Mouse (Mus musculus): ENCODE data around the gene Atp11c. TPM values are rescaled to one million over a fixed set of nuclear protein-coding genes. Genes with fewer than 3 reads are reported as not detected.
A peak's percentile ranks its signal among the peaks of the same experiment; 100 is the strongest.

The Atp11c gene
- 5.9 and 6.3 TPM in 2 replicates for polyA plus RNA-seq (2016; fragmentation: Nextera tagmentation; extraction: Ambion mirVana)

DNA sequence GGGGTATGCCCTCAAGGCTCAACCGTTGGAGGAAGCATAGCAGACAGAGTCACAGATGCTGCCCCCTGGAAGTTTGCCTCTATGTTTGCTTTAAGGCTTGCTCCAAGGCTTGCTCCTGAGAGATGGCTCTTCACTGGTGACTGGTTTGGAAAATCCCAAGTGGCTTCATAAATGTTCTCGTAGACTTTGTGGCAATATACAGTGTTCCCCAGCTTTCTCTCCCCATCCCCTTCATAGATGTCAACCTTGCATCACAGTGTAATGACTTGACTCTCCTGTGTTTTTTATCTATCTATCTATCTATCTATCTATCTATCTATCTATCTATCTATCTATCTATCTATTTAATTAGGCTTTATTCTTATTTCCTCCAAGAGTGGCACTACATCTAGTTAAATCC, at the start of gene Atp11c:
TSS of gene Atp11c (minus strand) at position 101 of the 400 bp plus-strand sequence.
- Histone ChIP-seq H3K27me3 (replicated peaks) (no peaks in the 10 kb centered on the region), H3K36me3 (no peaks in the 10 kb centered on the region), H3K4me3 (no peak within 1 kb of the TSS), H3K9me3 (replicated peaks) (no peaks in the 10 kb centered on the region), H3K4me1 (replicated peaks) (no peaks in the 10 kb centered on the region), H3K9ac (no peak within 1 kb of the TSS), H3K27ac (ENCODE audit: poor library complexity, severe bottlenecking) (no peak within 1 kb of the TSS), H3K4me2 (no peak within 1 kb of the TSS)
- 80% methylated on average over 2 of the region's 2 CpGs for WGBS
- no peak for ATAC-seq (ENCODE audit: insufficient number of reproducible peaks, low FRiP score)

DNA sequence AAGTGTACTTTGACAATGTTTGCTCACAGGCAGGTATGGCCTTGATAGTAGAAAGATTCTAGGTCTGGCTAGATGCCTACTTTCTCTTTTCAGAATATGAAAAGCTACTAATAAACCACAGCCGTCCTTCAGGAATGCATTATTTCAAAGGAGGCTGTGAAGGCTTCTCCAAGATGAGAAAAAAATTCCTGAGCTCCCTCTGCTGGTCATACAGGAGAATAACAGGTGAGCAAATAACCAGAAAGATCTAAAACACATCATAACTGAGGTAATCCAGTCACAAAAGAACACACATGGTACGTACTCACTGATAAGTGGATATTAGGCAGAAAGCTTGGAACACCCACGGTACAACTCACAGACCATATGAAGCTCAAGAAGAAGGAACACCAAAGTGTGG, 16.7 kb upstream of the Atp11c start:
- Histone ChIP-seq H3K4me2 (no peak overlapping the region), H3K27me3 (replicated peaks) (no peaks in the 10 kb centered on the region), H3K4me3 (no peak overlapping the region), H3K4me1 (replicated peaks) (no peaks in the 10 kb centered on the region), H3K9ac (no peak overlapping the region), H3K27ac (ENCODE audit: poor library complexity, severe bottlenecking) (no peak overlapping the region), H3K36me3 (no peaks in the 10 kb centered on the region), H3K9me3 (replicated peaks) (no peaks in the 10 kb centered on the region)
- WGBS, result 32% methylated on average over 3 of the region's 3 CpGs
- ATAC-seq (ENCODE audit: insufficient number of reproducible peaks, low FRiP score), result no peak

DNA sequence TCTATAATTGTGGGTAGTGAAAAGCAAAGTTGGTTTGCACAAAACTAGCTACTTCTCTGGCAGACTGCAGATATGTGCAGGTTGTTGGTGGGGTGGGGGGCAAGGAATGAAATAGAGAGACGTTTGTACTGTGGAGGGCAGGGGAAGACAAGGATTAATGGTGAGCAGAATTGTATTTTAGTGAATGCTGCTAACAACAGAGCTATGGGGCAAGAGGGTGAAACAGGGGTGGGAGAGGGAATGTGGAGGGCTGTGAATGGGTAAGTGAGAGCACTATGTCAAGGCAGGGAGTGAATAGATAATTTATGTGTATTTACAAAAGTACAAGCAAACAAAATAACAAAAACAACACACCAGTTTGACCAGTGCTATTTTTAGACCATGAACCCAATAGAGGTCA, 22.0 kb downstream of the Atp11c start:
- Histone ChIP-seq H3K27ac (ENCODE audit: poor library complexity, severe bottlenecking) (no peak overlapping the region), H3K4me3 (no peak overlapping the region), H3K9ac (no peak overlapping the region), H3K9me3 (replicated peaks) (no peaks in the 10 kb centered on the region), H3K36me3 (no peaks in the 10 kb centered on the region), H3K4me1 (replicated peaks) (no peaks in the 10 kb centered on the region), H3K27me3 (replicated peaks) (no peaks in the 10 kb centered on the region), H3K4me2 (no peak overlapping the region)
- 20% methylated on average over 1 of the region's 1 CpGs for WGBS
- ATAC-seq (ENCODE audit: insufficient number of reproducible peaks, low FRiP score), result no peak

DNA sequence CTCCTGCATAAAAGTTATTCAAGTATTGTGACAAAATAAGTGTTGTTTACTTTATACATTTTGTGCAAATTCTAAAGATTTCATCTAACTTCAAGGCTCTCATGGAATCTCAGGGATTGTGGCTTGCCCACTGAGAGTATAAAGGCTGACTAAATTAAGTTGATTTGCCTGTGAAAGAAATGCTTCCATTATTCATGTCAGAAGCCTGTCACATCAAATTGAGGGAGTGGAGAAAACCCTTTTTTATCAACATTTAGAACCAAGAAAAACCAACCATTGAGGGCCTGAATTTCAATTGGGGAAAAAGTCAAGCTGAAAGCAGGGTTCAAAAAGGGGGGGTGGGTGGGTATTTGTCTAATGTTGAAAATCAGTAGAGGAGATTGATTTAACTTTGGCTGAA, 23.5 kb downstream of the Atp11c start:
- no peak overlapping the region for H3K27ac ChIP-seq (ENCODE audit: poor library complexity, severe bottlenecking)
- H3K4me3 ChIP-seq, result no peak overlapping the region
- no peaks in the 10 kb centered on the region for H3K27me3 ChIP-seq (replicated peaks)
- no peaks in the 10 kb centered on the region for H3K36me3 ChIP-seq
- H3K9me3 ChIP-seq (replicated peaks), result no peaks in the 10 kb centered on the region
- ATAC-seq (ENCODE audit: insufficient number of reproducible peaks, low FRiP score), result no peak
- no peak overlapping the region for H3K4me2 ChIP-seq
- no peaks in the 10 kb centered on the region for H3K4me1 ChIP-seq (replicated peaks)
- no peak overlapping the region for H3K9ac ChIP-seq

DNA sequence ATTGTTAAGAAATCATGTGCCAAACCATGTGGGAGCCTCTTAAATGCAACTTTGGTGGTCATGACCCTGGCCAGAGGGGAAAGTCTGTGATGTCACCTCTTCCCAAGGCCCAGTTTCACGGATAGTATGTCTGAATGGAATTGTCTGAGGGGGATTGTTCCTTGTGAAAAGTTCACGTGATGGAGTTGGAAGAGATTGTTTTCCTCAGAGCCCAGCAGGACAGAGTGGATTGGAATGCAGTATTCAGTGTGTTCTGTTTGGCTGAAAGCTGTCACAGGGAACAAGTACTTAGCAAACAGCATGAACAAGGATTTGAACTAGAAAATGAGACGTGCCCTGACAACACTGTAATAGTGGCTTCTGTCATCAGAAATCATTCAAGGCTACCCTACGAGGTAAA, 37.3 kb downstream of the Atp11c start:
- Histone ChIP-seq H3K4me2 (no peak overlapping the region), H3K9ac (no peak overlapping the region), H3K4me1 (replicated peaks) (no peaks in the 10 kb centered on the region), H3K9me3 (replicated peaks) (no peaks in the 10 kb centered on the region), H3K36me3 (no peaks in the 10 kb centered on the region), H3K4me3 (no peak overlapping the region), H3K27ac (ENCODE audit: poor library complexity, severe bottlenecking) (no peak overlapping the region), H3K27me3 (replicated peaks) (no peaks in the 10 kb centered on the region)
- ATAC-seq (ENCODE audit: insufficient number of reproducible peaks, low FRiP score), result no peak
- 62% methylated on average over 4 of the region's 4 CpGs for WGBS

DNA sequence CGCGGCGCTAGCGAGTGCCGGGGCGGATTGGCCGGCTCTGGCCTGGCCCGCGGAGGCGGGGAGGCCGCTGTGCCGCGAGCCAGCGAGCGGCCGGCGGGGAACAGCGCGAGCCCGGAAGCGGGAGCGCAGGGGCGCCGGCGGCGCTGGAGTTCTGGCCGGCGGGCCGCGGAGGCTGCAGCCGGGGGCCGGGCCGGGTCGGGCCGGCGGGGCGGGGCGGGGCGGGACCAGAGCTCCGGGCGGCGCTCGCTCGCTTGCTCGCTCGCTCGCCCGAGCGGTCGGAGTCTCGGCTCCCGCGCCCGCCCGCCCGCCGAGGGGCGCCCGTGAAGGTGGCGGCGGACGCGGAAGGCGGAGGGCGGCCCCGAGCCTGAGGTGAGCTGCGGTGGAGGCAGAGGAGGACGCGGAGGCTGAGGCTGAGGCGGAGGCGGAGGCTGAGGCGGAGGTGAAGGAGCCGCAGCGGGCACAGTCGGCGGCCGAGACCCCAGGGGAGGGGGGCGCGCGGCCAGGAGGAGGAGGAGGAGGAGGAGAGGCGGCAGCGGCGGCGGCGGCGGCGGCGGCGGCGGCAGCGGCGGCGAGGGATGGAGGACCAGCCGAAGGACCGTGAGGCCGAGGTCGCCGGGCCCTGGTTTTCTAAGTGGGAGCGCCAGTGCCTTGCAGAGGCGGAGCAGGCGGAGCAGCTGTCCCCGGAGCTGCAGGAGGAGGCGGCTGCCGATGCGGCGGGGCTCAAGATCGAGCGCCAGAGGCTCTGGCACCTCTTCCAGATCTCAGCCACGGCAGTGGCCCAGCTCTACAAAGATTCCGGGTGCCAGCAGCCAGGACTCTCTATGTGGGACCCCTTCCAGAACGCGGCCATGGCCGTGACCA, 44.8 kb downstream of the Atp11c start:
- WGBS, result 28% methylated on average over 75 of the region's 113 CpGs
- peak overlapping the region; percentile 73 for H3K4me2 ChIP-seq
- peak overlapping the region; percentile 67 for H3K9ac ChIP-seq
- no peaks in the 10 kb centered on the region for H3K36me3 ChIP-seq
- no peaks in the 10 kb centered on the region for H3K4me1 ChIP-seq (replicated peaks)
- peak; percentile 71 for ATAC-seq (ENCODE audit: insufficient number of reproducible peaks, low FRiP score)
- peak overlapping the region; percentile 68 for H3K4me3 ChIP-seq
- H3K9me3 ChIP-seq (replicated peaks), result 0 out of 2 replicates have a peak, but pooled peaks cover 4% of the 10 kb centered on the region
- H3K27ac ChIP-seq (ENCODE audit: poor library complexity, severe bottlenecking), result no peak overlapping the region
- H3K27me3 ChIP-seq (replicated peaks), result peaks cover 19% of the 10 kb centered on the region

DNA sequence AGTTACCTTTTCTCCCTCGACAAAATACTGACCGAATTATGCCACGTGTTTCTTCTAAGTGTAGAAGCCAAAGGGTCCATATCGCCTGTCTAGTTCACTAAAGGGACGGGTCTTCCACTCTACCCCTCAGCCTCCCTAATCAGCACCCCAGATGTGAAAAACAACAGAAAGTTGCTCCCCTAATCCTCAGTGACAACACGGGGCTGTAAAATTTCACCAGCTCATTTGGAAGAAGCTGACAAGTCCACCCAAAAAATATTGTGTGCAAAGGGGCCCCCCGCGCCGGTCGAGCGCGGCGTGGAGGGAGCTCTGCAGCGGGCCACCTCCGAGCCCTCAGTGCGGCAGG, 45.4 kb downstream of the Atp11c start:
- WGBS, result 13% methylated on average over 16 of the region's 16 CpGs
- Histone ChIP-seq H3K4me1 (replicated peaks) (no peaks in the 10 kb centered on the region), H3K4me3 (peak overlapping the region; percentile 68), H3K9ac (peak overlapping the region; percentile 67; the same call in 1 of the 2 replicates), H3K4me2 (peak overlapping the region; percentile 73), H3K36me3 (no peaks in the 10 kb centered on the region), H3K27me3 (replicated peaks) (peaks cover 19% of the 10 kb centered on the region), H3K27ac (ENCODE audit: poor library complexity, severe bottlenecking) (no peak overlapping the region), H3K9me3 (replicated peaks) (0 out of 2 replicates have a peak, but pooled peaks cover 4% of the 10 kb centered on the region)
- ATAC-seq (ENCODE audit: insufficient number of reproducible peaks, low FRiP score), result no peak

DNA sequence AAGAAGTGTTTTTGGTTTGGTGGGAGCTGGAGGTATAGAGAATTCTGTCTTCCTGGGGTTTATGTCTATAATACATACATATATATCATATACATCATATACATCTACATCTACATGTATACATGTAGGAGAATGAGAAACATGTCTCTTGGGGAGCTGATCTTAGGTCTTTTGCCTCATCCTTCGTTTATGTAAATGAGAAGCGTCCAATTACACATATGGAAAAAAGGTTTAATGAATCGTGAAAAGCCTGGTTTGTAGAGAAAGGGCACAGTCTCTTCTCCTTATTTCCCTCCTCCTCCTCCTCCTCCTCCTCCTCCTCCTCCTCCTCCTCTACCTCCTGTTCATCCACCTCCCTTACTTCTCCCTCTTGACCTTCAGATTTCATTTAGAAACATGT, 46.6 kb downstream of the Atp11c start:
- Histone ChIP-seq H3K36me3 (no peaks in the 10 kb centered on the region), H3K9me3 (replicated peaks) (0 out of 2 replicates have a peak, but pooled peaks cover 4% of the 10 kb centered on the region), H3K27ac (ENCODE audit: poor library complexity, severe bottlenecking) (no peak overlapping the region), H3K9ac (no peak overlapping the region), H3K27me3 (replicated peaks) (peaks cover 19% of the 10 kb centered on the region), H3K4me3 (no peak overlapping the region), H3K4me2 (no peak overlapping the region), H3K4me1 (replicated peaks) (no peaks in the 10 kb centered on the region)
- ATAC-seq (ENCODE audit: insufficient number of reproducible peaks, low FRiP score), result no peak
- WGBS, result 45% methylated on average over 3 of the region's 3 CpGs

DNA sequence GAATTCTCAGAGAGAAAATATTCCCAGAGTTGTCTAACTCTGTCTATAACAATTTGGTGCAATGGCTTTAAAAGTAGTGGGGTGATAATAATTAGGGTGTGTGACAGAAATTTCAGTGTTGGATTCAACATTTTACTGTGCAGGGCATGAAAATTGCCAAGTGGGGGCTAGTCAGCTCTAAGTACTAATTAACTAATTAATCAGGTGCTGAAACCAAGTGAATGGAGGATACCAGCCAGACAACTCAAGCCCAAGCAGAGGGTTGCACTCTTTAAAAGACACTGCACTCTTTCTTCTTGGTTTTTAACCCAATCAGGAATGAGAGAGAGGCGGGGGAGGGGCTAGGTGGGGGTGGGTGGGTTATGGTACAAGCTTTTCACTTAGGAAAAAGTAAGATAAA, 47.1 kb downstream of the Atp11c start:
- Histone ChIP-seq H3K27ac (ENCODE audit: poor library complexity, severe bottlenecking) (no peak overlapping the region), H3K9me3 (replicated peaks) (0 out of 2 replicates have a peak, but pooled peaks cover 4% of the 10 kb centered on the region), H3K4me3 (no peak overlapping the region), H3K4me1 (replicated peaks) (no peaks in the 10 kb centered on the region), H3K36me3 (no peaks in the 10 kb centered on the region), H3K9ac (no peak overlapping the region), H3K27me3 (replicated peaks) (peaks cover 19% of the 10 kb centered on the region), H3K4me2 (no peak overlapping the region)
- ATAC-seq (ENCODE audit: insufficient number of reproducible peaks, low FRiP score), result no peak
- WGBS, result 36% methylated on average over 1 of the region's 1 CpGs

DNA sequence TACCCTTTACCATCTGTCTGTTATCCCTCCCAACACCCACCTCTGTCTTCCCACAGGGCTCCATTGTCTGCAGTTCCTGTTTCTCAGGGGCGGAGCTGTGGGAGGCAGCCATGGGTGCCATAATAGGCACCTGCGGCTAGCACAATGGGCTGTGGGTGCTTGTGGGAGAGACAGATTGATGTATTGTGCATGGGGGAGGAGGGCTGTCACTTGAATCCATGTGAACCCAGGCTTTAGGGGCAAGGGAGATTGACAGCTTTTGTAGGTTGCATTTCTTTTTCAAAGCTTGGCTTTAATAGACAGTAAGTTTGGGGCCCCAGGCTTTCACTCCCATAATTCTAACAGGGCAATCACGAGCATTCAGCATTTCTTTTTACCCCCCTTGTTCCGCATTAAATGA, 48.4 kb downstream of the Atp11c start:
- Histone ChIP-seq H3K4me2 (no peak overlapping the region), H3K9ac (no peak overlapping the region)
- WGBS, result 49% methylated on average over 4 of the region's 4 CpGs

DNA sequence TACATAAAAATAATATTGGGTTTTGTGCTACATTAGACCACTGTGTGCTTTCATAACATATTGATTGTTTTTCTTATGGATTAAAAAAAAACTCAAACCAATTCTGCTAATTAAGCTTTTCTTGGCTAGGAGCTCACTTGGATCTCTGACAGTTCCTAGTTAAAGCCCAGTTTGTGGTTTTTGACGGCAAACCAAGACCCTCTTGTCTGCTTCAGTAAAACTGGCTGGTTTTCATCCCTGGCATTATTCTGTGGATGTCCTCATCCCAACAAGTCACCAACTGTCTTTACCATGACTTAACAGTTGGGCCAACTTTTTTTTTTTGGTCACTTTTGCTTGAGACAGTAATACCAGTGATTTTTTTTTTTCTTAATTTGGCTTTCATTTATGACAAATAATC, 49.6 kb downstream of the Atp11c start:
- WGBS, result 55% methylated on average over 1 of the region's 1 CpGs
- H3K9ac ChIP-seq, result no peak overlapping the region
- 0 out of 2 replicates have a peak, but pooled peaks cover 4% of the 10 kb centered on the region for H3K9me3 ChIP-seq (replicated peaks)
- no peak overlapping the region for H3K4me2 ChIP-seq
- H3K4me1 ChIP-seq (replicated peaks), result no peaks in the 10 kb centered on the region
- ATAC-seq (ENCODE audit: insufficient number of reproducible peaks, low FRiP score), result no peak
- no peaks in the 10 kb centered on the region for H3K36me3 ChIP-seq
- H3K27me3 ChIP-seq (replicated peaks), result peaks cover 7% of the 10 kb centered on the region; the same call in 1 of the 2 replicates
- no peak overlapping the region for H3K4me3 ChIP-seq
- H3K27ac ChIP-seq (ENCODE audit: poor library complexity, severe bottlenecking), result no peak overlapping the region

More for the DNA sequence above, 48.4 kb downstream of the Atp11c start:
- no peak overlapping the region for H3K4me3 ChIP-seq
- H3K9me3 ChIP-seq (replicated peaks), result 0 out of 2 replicates have a peak, but pooled peaks cover 4% of the 10 kb centered on the region
- peaks cover 15% of the 10 kb centered on the region for H3K27me3 ChIP-seq (replicated peaks)
- H3K4me1 ChIP-seq (replicated peaks), result no peaks in the 10 kb centered on the region
- ATAC-seq (ENCODE audit: insufficient number of reproducible peaks, low FRiP score), result no peak
- H3K36me3 ChIP-seq, result no peaks in the 10 kb centered on the region
- no peak overlapping the region for H3K27ac ChIP-seq (ENCODE audit: poor library complexity, severe bottlenecking)

DNA sequence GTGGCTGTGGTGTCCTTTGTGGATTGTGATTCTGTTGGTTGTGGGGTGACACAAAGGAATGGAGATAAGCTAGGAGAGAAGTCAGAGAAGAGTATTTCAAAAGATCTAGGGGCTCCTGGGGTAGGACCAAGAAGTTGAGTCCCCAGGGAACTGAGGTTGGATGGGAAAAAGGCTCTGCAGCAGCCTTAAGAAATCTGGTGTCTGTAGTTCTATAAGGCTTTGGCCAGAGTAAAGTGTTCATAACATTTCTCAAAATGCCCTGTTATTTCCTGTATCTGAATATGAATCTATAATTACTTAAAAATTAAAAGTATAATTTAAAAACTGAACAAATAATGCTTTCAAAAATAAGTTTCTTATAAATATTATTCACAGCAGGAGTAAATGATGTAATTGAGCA, 53.3 kb downstream of the Atp11c start, which contains the start of gene Gm7073:
TSS of gene Gm7073 (minus strand) at position 101 of the 400 bp plus-strand sequence.
- no peak within 1 kb of the TSS for H3K4me3 ChIP-seq
- H3K4me2 ChIP-seq, result no peak within 1 kb of the TSS
- ATAC-seq (ENCODE audit: insufficient number of reproducible peaks, low FRiP score), result no peak
- H3K9ac ChIP-seq, result no peak within 1 kb of the TSS
- no peaks in the 10 kb centered on the region for H3K27me3 ChIP-seq (replicated peaks)
- H3K9me3 ChIP-seq (replicated peaks), result no peaks in the 10 kb centered on the region
- no peaks in the 10 kb centered on the region for H3K36me3 ChIP-seq
- no peak within 1 kb of the TSS for H3K27ac ChIP-seq (ENCODE audit: poor library complexity, severe bottlenecking)
- H3K4me1 ChIP-seq (replicated peaks), result no peaks in the 10 kb centered on the region
